Mouse (Mus musculus) adrenal gland, adult 18-20 months (tissue): ENCODE data around the gene Syngap1. TPM values are rescaled to one million over a fixed set of nuclear protein-coding genes. Genes with fewer than 3 reads are reported as not detected.
A peak's percentile ranks its signal among the peaks of the same experiment; 100 is the strongest.

Source experiments
- DNase-seq, 2 experiments: peaks; one replicate each; pipeline ENCODE4 v3.0.0; 2021 to 2022; ENCODE audit warnings: low spot score in 2 of 2
- total RNA-seq, 2 experiments: library from RNA; stranded (reverse); gene quantifications; 1 replicate in 1 of 2; 2 replicates in 1 of 2; pipeline ENCODE4 v1.2.3; 2021

Gene Syngap1
- total RNA-seq, 2 experiments from 2014 or later = 16.6 to 19.1 TPM

DNA sequence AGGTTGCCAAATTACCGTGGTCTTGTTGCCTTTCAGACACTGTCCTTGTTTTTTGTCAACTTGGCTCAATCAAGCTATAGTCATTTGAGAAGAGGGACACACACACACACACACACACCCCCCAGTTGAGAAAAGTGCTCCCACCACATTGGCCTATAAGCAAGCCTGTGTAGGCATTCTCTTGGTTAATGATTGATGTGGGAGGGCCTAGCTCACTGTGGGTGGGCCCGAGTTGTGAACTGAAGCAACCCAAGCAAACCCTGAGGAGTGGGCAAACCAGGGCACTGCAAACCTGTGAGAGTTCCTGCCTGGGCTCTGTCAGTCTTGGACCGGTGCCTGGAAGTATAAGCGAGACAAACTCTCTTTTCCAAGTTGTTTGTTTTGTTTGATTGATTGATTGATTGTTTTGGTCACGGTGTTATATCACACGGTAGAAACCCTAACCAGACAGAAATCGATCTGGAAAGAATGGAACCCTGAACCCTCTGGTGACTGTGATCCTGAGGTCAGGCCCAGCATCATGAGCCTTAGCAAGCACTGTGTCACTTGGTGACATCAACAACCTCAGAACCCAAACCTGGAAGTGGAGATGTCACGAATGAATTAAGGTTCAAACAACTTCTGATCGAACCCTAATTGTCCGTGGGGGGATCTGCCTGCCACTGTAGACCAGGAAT is 44.6 kb downstream of the Syngap1 start:
- no peak for DNase-seq

DNA sequence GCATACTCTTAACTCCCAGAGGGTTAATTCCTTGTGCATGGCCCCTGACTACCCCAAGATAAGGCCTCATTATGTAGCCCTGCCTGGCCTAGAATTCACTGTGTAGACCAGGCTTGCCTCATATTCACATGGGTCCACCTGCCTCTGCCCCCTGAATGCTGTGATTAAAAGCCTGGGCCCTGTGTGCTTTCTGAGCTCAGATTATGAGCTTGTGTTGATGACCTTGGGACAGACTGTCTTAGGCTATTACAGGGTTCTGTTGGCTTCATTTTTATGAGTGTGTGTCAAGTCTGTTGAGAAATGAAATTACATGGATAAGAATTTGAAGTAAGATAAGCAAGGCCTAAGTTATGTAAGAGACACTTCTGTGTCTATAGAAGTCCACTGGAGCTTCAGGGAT is 49.5 kb downstream of the Syngap1 start:
- DNase-seq = no peak

DNA sequence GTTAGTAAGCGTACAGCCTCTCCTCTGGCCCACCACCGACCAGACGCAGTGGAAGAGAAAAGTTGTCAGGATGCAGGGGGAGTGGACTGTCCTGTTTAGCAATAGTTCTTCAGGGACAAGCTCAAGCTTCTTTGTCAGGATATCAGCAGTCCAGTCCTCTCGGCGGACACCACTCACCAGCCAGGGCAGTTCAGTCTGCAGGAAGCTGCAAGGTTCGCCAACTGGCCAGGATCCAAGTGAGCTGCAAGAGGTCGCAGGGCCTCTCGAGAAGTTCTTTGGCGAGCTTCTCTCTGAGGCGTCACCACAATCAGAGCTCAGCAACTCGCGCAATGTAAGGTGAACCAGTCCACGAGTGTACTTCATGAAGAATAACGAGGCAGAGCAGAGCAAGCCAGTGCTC is 53.4 kb downstream of the Syngap1 start:
- peak in 1 of 2 experiments; percentile 61 for DNase-seq

DNA sequence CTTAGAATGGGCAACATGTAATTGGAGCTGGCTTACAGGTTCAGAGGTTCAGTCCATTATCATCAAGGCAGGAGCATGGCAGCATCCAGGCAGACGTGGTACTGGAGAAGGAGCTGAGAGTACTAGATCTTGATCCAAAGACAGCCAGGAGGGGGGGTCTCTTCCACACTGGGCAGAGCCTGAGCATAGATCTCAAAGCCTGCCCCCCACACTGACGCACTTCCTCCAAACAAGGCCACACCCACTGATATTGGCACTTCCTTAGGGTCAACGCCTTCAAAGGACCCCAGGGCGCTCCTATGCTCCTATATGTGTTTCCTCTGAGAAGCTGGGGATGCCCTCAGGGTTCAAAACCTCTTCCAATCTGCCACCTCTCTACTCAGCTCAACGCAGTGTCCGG is 54.0 kb downstream of the Syngap1 start:
- DNase-seq = no peak

DNA sequence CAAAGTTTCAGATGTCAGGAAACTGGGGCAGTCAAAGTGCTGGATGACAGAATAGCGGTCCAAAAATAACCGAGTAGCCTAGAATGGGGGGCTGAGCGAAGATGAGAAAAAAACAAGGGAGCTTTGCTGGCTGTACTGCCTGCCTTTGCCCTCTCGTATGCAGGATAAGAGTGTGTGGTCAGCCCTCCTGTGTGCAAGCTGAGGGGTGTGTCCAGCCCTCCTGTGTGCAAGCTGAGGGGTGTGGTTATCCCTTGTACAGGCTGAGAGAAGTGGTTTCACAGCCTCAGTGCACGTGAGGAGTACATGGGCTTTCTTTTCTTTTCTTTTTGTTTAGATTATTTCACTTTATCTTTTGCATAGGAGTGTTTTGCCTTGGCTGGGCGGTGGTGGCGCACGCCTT is 54.5 kb downstream of the Syngap1 start:
- no peak for DNase-seq

DNA sequence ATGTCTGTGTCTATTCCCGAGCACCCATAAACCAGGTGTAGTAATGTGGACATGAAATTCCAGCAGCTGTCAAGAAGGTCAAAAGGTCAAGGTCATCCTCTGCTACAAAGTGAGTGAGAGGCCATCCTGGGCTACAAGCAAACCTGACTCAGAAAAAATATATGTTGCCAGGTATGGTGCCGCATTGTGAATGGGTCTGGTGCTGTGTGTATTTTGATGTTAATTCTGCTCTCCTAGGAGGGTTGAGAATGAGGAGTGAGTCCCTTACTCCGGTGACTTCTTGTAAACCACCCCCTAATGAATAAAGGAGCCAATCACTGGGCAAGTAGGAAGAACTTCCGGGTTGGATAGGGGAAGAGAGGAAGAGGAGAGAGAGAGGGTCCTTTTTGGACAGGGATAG is 56.6 kb downstream of the Syngap1 start:
- DNase-seq = no peak

DNA sequence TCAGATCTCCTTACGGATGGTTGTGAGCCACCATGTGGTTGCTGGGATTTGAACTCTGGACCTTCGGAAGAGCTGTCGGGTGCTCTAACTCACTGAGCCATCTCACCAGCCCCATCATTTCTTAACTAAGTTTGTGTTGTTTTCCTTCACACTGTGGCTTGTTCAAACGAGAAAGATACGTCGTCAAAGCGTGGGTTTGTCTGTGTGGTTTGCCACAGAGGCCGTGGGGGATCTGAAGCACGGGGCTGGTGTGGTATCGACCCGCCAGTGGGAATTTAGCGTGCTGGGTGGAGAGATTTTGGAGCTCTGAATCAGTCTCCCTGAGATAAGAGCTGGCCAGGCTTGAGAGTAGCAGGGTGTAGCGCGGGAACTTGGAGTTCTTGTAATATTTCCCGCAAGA is 57.2 kb downstream of the Syngap1 start:
- no peak for DNase-seq

DNA sequence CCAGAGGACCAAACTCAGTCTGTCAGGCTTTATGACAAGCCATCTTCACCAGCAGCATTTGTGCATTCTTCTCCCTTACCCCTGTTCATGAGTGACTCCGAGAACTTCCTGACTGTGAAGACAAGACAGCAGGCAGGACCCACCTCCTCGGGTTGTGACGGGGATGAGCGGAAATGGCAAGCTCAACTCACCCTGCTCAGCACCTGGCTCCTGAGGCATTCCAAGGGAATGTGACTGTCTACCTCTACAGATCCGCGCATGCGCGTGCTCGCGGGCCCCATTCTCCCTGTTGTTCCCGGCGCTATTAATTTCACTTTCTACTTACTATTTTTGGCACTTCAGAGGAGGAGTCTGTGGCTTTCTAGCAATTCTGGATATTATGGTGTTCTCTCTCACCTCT is 58.9 kb downstream of the Syngap1 start:
- DNase-seq = no peak

DNA sequence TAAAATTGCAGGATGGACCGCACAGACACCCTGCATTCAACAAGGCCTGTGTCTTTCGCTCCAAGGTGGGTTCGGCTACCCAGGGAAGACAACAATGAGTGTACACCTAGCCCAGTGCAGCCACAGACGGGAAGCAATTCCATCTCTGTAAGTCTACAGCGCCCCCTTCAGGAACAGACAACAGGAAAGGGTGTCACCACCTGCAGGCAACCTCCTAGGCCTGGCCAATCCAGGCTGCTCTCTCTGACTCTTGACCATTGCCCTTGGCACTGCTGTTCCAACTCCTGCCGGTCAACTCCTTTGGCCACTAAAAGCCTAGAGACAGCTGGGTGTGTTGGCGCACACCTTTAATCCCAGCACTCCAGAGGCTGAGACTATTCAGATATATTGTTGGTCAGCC is 60.1 kb downstream of the Syngap1 start:
- no peak for DNase-seq

DNA sequence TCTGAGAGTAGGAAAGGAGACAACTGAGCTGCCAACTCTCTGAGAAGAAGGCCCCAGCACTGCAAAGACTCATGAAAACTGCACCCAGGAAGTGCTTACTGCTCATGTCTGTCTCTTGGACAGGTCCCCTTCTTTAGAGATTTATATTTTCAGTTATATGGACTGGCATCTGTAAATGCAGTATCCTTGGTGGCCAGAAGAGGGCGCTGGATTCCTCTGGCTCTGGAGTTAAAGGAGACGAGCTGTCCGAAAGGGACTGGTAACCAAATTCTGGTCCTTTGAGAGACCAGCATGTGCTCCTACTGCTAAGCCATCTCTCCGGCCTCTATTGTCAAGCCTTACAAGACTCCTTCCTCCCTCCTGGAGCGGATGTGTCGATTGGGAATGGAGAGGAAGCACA is 60.8 kb downstream of the Syngap1 start:
- no peak for DNase-seq

DNA sequence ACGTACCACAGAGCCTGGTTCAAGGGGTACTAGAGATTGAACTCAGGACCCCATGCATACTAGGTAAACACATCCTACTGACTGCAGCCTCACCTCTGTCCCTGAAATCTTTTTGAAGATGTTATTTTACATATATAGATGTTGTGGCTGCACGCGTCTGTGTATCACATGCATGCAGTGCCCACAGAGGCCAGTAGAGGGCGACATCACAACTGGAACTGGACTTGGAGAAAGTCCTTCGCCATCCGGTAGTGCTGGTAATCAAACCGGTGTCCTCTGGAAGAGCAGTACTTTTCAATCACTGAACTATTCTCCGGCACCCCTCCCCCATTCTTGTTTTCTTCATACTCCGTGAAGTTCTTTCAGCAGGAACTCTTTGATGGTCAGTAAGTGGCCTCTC is 63.4 kb downstream of the Syngap1 start:
- peak; percentile 58 to 69 for DNase-seq

DNA sequence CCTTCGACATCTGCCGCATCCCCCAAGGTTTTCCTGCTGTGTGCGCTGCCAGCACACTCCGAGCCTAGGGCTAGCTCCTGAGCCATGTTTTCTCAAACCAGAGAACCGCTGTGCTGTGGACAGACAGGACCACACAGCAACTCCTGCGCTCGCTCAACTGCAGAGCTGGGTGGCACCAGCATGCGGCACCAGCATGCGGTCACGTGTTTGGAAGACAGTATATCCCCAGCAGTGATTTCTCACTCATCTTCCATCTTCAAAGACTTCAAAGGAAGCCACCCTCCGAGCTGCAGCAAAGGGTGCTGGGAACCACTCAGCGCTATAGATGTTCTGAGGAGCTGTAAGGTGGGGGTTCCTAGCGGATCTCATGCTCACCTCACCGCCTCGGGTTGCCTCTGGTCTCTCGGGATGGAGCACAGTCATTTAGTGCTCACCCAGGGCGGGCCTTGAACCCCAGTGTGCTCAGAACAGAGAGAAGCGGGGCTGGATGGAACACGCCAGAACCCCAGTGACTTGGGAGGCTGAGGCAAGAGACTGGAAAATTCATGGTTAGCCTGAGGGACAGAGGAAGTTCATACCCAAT is 63.9 kb downstream of the Syngap1 start:
- no peak for DNase-seq

DNA sequence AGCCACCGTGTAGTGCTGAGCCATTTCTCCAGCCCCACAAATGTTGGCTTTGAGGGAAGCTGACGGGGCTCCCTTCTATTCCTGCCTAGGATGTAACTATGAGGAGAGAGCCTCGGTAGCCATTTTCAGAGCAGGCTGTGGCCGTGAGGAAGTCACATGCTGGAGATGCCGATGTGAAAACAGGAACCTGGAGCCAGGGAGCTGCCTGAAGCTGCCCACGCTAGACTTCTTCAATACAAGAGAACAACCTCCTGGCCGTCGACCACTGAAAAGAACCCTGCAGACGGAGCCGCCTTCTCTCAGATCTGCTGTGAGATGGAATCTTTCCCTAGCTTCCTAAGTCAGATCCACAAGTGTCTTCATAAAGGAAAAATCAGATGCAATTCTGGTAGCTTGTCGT is 64.6 kb downstream of the Syngap1 start:
- DNase-seq = no peak

DNA sequence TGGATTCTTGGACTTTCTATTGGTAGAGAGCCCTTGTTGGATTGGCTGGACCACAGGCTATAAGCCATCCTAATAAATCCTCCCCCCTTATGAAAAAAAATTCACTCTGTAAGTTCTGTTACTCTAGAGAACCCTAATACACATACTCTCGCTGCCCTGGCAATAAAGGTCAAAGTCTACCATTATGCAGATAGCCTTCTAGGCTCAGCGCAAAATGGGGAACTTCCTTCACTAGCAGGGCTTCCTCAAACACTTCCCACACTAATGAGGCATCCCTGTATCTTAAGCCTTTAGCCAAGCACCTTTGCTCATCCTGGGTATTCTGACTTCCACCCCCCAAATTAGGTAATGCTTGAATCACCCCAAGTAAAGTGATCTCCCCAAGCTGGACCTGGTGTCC is 67.2 kb downstream of the Syngap1 start:
- DNase-seq = no peak

DNA sequence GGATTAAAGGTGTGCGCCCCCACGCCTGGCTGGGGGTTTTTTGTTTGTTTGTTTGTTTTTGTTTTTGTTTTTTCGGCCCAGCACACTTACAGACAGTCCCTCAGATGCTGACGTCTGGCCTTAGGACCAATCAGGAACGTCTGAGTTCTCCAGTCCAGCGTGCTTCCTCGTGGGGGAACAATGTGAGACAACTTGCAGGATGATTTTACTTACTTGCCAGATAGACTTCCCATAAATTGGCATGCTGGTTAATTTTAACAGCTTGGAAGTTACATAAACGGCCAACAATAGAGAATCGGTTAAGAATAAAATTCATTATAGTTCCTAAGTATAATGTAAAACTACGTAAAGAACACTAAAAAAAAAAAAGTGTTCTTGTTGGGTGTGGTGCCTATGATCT is 70.1 kb downstream of the Syngap1 start:
- no peak for DNase-seq

DNA sequence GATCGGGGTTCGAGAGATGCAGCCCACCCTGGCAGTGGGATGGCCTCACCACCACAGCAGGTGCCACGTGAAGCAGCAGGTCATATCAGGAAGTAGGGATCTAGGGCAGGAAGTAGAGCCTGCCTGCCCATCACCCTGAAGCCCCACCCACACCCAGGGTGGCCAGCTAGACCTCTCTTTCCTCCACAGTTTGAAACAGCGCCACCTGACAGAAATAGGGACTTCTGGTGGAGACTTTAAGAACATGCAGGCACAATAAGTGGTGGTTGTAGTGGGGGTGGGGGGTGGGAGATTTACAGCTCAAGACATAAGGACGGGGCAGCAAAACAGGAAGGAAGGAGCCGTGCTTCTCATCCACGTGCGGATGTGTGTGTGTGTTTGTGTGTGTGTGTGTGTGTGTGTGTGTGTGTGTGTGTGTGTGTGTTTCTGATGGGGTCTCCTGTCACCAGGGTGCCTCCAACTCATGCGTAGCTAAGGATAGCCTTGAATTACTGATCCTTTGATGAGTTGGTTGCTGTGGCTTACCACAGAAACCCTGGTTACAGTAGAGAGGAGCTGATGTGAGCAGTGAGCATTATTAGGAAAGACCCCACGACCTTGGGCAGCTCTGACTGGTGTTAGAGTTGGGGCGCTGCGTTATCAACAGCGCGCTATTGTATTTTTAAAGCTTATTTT is 71.1 kb downstream of the Syngap1 start:
- no peak for DNase-seq

DNA sequence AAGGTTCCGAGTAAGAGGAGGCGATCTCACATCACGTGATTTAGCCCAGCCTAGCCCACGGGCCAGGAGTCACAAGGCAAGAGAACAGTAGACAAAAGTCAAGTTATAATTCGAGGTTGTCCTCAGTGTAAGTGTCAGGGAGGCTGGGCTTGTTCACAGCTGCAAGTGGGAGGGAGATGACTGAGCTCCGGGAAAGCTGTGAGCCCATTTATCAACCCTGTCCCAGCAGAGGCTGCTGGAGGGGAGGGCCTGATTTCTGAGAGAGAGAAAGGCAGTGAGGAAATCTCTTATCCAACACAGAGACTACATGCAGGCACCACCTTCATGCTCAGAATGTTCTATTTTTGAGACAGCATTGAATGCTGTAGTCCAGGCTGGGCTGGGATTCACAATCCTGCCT is 71.9 kb downstream of the Syngap1 start:
- no peak for DNase-seq

DNA sequence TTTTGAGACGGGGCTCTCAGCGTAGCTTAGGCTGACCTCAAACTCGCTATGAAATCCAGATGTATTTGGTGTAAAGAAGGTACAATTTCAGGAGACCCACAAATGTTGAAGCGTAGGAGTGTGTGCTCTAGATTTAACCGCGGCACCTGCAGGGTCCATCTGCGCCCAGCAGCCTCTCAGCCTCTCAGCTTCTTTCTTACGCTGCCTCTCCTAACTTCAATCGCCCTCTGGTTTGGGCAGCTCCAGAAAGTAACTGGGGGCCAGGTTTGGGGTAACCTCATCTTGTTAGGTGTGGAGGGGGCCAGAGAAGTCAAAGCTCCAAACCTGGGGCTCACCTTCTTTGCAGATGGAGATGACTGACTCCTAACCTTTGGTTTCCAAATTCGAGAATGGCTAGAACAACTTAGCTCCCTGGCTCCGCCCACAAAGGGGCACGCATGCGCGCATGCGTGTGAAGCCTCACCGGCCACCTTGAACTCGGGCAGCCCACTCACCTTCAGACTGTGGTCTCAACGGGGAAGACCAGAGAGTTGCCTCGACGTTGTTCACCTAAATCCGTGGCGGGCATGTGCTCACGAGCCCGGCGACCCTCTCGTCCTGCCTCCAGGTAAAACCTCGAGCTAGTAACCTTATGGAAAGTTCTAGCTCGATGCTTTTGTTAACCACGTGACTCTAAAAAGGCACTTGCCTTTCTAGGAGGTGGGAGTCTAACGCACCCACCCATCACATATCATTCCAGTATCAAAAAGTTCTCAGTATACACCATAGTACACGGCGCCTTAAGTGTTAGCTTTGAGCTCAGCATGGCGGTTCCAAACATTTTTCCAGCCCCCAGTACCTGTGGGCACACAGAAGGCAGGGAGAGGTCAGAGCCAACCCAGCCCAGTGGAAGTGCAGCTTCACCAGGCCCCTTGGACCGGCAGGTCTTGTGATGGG is 76.8 kb downstream of the Syngap1 start:
- peak; percentile 86 to 90 for DNase-seq

DNA sequence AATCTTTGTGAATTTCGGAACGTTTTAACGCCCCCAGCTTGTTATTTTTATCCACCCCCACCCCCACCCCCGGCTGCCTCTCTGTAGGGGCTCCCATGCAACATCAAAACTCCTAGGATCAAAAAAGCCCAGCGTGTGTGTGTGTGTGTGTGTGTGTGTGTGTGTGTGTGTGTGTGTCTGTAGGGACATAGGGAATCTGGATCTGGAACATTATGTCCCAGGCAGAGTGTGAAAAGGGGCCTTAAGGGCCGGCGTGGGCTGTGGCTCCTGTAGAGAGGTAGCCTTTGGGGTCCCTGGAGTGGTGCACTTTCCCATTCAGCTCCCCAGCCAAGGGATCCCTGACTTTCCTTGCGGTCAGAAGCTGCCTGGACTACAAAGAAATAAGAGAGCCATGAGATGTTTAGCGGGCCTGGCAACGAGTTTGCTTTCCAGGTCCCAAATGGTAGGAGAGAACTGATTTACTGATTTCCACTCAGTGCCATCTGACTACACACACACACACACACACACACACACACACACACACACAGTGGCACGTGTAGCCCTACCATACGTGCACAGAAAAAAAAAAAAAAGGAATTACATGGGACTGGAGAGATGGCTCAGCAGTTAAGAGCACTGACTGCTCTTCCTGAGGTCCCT is 77.6 kb downstream of the Syngap1 start:
- no peak for DNase-seq

DNA sequence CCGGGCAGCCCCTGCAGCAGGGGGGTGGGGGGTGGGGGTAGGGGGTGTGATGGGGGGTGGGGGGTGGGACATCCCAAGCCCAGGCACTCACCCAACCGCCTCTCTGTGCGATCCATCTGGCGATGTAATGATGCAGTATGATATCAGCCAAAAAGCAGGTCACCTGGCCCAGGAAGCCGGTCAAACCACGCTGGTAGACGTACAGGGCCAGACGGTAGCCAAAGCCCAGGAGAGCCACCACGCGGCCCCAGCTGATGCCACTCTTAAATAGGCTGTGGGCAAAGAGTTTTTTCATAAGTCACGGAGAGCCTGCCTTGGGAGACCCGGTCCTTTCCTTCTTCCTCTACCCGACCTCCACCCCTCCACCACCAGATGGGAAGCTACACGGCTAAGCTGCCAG is 80.0 kb downstream of the Syngap1 start:
- no peak for DNase-seq

DNA sequence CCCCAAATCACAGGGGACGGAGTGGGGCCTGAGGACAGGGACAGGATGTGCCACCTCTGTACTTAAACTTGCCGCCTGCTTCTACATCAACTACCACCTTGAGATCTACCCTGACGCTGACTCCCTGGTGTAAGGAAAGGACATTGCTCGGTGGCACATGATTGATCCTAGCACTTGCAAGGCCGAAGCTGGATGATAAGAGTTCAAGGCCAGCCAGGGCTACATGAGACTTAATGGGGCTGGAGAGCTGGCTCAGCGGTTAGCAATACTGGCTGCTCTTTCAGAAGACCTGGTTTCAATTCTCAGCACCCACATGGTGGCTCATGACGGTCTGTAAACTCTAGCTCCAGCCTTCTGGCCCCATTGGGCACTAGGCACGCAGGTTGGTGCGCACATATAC is 80.7 kb downstream of the Syngap1 start:
- no peak for DNase-seq
